Mouse (Mus musculus) megakaryocyte, embryonic 14.5 days (primary cell): ENCODE data around the gene Itga9.

Experiments used
- FLI1 ChIP-seq: IDR thresholded peaks from 2 replicates; pipeline ENCODE4 v1.6.1; 2012; ENCODE audit warnings: low read length, inconsistent platforms, mixed read lengths
- GATA1 ChIP-seq: IDR thresholded peaks from 3 replicates; pipeline ENCODE4 v1.6.1; 2012; ENCODE audit warnings: mixed read lengths, low read length, inconsistent platforms, borderline replicate concordance

DNA sequence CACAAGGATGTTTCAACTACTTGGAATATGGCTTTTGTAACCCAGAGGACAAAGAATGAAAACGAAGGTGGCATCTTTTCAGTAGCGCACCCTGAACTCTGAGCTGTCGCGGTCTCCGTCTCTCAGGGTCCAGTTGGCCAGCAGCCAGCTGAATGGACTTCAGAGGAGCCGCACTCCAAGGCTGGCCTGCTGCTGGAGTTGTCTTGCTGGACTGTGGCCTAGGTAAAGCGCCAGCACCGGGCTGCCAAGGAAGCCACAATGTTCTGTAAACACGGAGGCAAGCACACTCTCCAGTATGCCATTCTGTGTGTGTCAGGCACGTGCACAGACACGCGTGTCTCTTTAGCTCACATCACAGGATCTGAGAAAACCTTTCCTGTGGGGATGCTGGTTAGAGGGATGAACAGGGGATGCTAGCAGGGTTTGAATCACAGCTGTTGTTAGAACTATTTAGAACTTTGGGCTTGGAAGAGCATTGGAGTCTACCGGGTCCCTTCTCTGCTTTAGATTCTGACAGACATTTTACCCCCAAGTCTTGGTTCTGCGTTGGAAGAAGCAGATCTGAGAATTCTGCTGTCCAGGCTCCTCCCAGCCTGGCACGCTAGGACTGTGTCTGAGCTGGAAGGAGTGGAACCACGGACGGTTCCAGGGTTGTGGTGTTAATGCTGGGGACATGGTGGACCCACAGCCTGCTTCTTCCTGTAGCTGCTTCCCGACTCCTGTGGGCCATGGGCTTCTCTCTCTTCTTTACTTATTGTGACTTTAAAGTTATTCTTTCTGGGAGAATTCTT lies 16.1 kb downstream of the Itga9 start:
- TF ChIP-seq GATA1, result no peak
- no peak for TF ChIP-seq FLI1
